Mouse (Mus musculus): ENCODE measurements around the gene Grik4. TPM values are rescaled to one million over a fixed set of nuclear protein-coding genes. Genes with fewer than 3 reads are reported as not detected.
A peak's percentile ranks its signal among the peaks of the same experiment; 100 is the strongest.

Gene Grik4
- polyA plus RNA-seq, 1 experiment from 2014 or later = 0.57 TPM

DNA sequence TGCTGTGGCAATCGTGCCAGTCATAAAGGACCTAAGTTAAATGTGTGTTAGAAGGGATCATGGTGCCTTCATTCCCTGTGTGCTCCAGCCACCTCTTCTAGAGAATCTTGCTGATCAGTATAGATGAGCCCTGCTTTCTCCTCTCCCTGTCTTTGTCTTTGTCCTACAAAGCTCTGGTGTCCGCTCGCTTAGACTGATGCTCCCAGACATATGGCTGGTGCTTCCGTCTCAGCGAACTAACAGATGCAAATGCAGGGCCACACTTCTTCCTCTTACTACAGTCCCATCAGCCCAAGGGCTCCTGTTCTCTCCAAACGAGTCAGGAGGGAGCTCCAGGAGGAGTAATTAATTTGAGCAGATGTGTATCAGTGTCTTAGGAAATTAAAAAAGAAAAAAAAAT, 71.4 kb downstream of the Grik4 start:
- Histone ChIP-seq H3K4me2 (ENCODE audit: low read depth, low read length) (no peak overlapping the region), H3K4me1 (ENCODE audit: control insufficient read depth, insufficient read depth, low read length) (0 out of 2 replicates have a peak, but pooled peaks cover 3% of the 10 kb centered on the region), H3K36me3 (ENCODE audit: control insufficient read depth, insufficient read depth, low read length) (no peaks in the 10 kb centered on the region), H3K9me3 (replicated peaks; ENCODE audit: control insufficient read depth, low read length) (no peaks in the 10 kb centered on the region), H3K9ac (ENCODE audit: low read length) (no peak overlapping the region), H3K4me3 (replicated peaks; ENCODE audit: low read length) (no peak overlapping the region), H3K27me3 (ENCODE audit: control insufficient read depth, insufficient read depth, low read length) (no peaks in the 10 kb centered on the region), H3K27ac (ENCODE audit: low read length) (no peak overlapping the region)
- ATAC-seq (ENCODE audit: insufficient read depth, low FRiP score) = no peak
- 81% methylated on average over 6 of the region's 6 CpGs for WGBS

DNA sequence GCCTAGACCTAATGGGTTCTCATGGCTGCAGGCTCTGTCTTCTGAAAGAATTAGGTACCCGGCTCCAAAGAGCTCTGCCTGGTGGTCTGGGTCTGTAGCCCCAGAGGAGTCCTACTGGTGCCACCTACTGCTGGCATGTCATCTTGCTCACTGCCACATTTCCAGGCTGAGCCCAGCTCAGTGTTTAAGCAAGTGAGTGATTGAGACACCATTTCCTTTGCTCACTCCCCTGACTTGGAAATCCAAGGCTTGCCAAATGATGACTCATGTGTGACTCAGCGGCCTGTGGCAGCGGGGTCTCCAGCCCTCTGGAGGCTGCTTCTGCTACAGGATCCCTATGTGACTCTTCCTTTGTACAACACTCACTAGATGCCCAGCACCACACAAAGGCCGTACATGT, 72.6 kb downstream of the Grik4 start:
- no peak for ATAC-seq (ENCODE audit: insufficient read depth, low FRiP score)
- no peaks in the 10 kb centered on the region for H3K27me3 ChIP-seq (ENCODE audit: control insufficient read depth, insufficient read depth, low read length)
- H3K4me1 ChIP-seq (ENCODE audit: control insufficient read depth, insufficient read depth, low read length) = 0 out of 2 replicates have a peak, but pooled peaks cover 3% of the 10 kb centered on the region
- no peak overlapping the region for H3K4me3 ChIP-seq (replicated peaks; ENCODE audit: low read length)
- no peaks in the 10 kb centered on the region for H3K36me3 ChIP-seq (ENCODE audit: control insufficient read depth, insufficient read depth, low read length)
- 71% methylated on average over 4 of the region's 4 CpGs for WGBS
- no peaks in the 10 kb centered on the region for H3K9me3 ChIP-seq (replicated peaks; ENCODE audit: control insufficient read depth, low read length)
- no peak overlapping the region for H3K27ac ChIP-seq (ENCODE audit: low read length)
- H3K4me2 ChIP-seq (ENCODE audit: low read depth, low read length) = no peak overlapping the region
- no peak overlapping the region for H3K9ac ChIP-seq (ENCODE audit: low read length)

DNA sequence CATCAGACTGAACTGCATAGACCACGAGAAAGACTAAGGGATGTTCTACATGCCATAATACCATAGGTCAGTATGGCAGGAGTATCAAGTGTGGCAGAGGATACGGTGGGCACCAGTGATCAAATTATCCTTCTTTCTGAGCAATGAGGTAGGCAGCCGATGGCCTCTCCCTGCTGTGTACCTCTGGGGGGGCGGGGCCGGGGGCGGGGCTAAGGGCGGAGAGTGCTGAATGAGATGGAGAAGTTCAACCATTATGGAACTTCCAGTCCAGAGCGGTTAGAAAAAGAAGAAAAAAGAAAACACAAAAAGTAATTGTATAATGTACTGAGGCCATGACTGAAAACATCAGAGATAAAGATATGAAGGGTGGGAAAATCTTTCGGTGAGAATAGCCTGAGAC, 74.0 kb downstream of the Grik4 start:
- Histone ChIP-seq H3K27ac (ENCODE audit: low read length) (no peak overlapping the region), H3K9me3 (replicated peaks; ENCODE audit: control insufficient read depth, low read length) (no peaks in the 10 kb centered on the region), H3K4me3 (replicated peaks; ENCODE audit: low read length) (no peak overlapping the region), H3K4me2 (ENCODE audit: low read depth, low read length) (no peak overlapping the region), H3K36me3 (ENCODE audit: control insufficient read depth, insufficient read depth, low read length) (no peaks in the 10 kb centered on the region), H3K27me3 (ENCODE audit: control insufficient read depth, insufficient read depth, low read length) (no peaks in the 10 kb centered on the region), H3K9ac (ENCODE audit: low read length) (no peak overlapping the region), H3K4me1 (ENCODE audit: control insufficient read depth, insufficient read depth, low read length) (peaks cover 13% of the 10 kb centered on the region)
- 46% methylated on average over 9 of the region's 9 CpGs for WGBS
- no peak for ATAC-seq (ENCODE audit: insufficient read depth, low FRiP score)

DNA sequence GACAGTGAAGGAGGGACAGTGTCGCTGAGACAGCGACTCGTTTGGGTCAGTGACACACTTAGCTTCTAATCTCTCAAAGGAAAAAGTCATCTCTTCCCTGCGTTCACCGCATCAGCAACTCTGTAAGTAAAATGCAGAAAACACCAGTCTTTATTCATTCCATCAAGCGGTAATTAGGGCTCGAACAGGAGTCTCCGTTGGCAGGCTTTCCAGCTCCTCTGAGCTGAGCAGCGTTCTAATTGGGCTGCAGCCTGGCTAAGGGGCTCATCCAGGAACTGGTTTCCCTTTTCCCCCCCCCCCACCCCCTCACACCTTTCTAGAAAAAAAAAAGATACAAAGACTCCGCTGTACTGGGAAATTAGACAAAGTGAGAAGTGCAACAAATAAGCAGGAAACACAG, 75.8 kb downstream of the Grik4 start:
- Histone ChIP-seq H3K4me2 (ENCODE audit: low read depth, low read length) (no peak overlapping the region), H3K36me3 (ENCODE audit: control insufficient read depth, insufficient read depth, low read length) (no peaks in the 10 kb centered on the region), H3K4me1 (ENCODE audit: control insufficient read depth, insufficient read depth, low read length) (peaks cover 21% of the 10 kb centered on the region), H3K9me3 (replicated peaks; ENCODE audit: control insufficient read depth, low read length) (no peaks in the 10 kb centered on the region), H3K9ac (ENCODE audit: low read length) (no peak overlapping the region), H3K4me3 (replicated peaks; ENCODE audit: low read length) (no peak overlapping the region), H3K27me3 (ENCODE audit: control insufficient read depth, insufficient read depth, low read length) (no peaks in the 10 kb centered on the region), H3K27ac (ENCODE audit: low read length) (no peak overlapping the region)
- ATAC-seq (ENCODE audit: insufficient read depth, low FRiP score) = no peak
- WGBS = 66% methylated on average over 10 of the region's 10 CpGs

DNA sequence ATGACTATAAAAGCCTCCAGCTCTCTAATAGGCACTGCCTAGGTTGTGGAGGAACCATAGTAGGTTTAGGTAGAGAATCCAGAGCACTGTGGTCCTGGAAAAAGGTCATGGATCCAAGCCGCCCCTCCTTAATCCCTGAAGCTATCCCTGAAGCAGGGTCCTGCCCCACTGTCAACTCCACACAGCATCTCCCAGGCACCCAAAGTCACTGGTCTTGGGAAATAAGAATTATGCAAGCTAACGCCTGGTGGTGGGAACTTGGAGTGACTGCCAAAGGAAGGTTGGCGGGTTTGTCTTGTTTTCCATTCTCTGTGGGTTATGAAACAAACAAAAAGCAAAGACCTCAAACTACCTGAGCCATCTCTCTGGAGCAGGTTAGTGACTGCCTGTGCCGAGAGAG, 77.6 kb downstream of the Grik4 start:
- no peak overlapping the region for H3K27ac ChIP-seq (ENCODE audit: low read length)
- no peaks in the 10 kb centered on the region for H3K36me3 ChIP-seq (ENCODE audit: control insufficient read depth, insufficient read depth, low read length)
- WGBS = 89% methylated on average over 4 of the region's 4 CpGs
- peaks cover 21% of the 10 kb centered on the region for H3K4me1 ChIP-seq (ENCODE audit: control insufficient read depth, insufficient read depth, low read length)
- H3K9ac ChIP-seq (ENCODE audit: low read length) = no peak overlapping the region
- no peak overlapping the region for H3K4me2 ChIP-seq (ENCODE audit: low read depth, low read length)
- no peaks in the 10 kb centered on the region for H3K27me3 ChIP-seq (ENCODE audit: control insufficient read depth, insufficient read depth, low read length)
- no peak overlapping the region for H3K4me3 ChIP-seq (replicated peaks; ENCODE audit: low read length)
- ATAC-seq (ENCODE audit: insufficient read depth, low FRiP score) = no peak
- no peaks in the 10 kb centered on the region for H3K9me3 ChIP-seq (replicated peaks; ENCODE audit: control insufficient read depth, low read length)

DNA sequence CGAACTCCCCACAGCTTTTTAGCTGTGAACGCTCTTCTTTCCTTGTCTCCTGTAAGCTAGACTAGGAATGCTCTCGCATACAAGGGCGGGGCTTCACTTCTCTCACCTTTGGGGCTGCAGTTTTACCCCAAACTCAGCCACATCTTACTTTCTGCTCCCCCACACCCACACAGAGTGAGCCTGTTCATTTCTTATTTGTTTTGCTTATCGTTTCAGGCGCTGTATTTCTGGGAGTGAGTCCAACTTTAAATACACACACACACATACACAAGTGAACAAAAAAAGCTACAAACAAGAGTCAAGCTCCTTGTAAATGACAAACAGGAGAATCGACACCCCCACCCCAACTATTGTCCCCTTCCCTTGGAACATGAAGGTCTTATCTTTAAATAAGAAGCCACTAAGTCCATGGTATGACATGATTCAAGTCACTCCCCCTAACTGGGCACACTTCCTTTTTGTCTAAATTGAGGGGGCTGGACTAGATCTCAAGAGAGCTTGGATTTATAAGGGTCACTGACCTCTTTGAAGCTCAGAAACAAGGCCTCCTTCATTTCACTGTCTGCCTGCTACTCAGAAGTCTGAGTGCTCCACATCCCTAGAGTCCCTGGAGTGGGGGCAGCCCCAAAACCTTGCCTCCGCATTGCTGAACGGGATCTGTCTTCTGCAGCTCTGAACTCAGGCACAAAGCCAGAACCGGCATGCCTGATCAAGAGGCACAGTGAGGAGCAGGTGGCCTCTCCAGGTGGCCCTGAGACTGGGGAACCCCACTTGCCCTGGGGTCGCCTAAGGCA, 79.1 kb downstream of the Grik4 start:
- Histone ChIP-seq H3K4me1 (ENCODE audit: control insufficient read depth, insufficient read depth, low read length) (peaks cover 26% of the 10 kb centered on the region), H3K4me3 (replicated peaks; ENCODE audit: low read length) (no peak overlapping the region), H3K36me3 (ENCODE audit: control insufficient read depth, insufficient read depth, low read length) (no peaks in the 10 kb centered on the region), H3K9ac (ENCODE audit: low read length) (no peak overlapping the region), H3K27me3 (ENCODE audit: control insufficient read depth, insufficient read depth, low read length) (no peaks in the 10 kb centered on the region), H3K4me2 (ENCODE audit: low read depth, low read length) (0 out of 2 replicates have a peak overlapping the region, but pooled peaks have one; percentile 19), H3K9me3 (replicated peaks; ENCODE audit: control insufficient read depth, low read length) (no peaks in the 10 kb centered on the region), H3K27ac (ENCODE audit: low read length) (peak overlapping the region; percentile 81)
- ATAC-seq (ENCODE audit: insufficient read depth, low FRiP score) = peak; percentile 79; the same call in 1 of the 2 replicates
- WGBS = 33% methylated on average over 11 of the region's 11 CpGs

DNA sequence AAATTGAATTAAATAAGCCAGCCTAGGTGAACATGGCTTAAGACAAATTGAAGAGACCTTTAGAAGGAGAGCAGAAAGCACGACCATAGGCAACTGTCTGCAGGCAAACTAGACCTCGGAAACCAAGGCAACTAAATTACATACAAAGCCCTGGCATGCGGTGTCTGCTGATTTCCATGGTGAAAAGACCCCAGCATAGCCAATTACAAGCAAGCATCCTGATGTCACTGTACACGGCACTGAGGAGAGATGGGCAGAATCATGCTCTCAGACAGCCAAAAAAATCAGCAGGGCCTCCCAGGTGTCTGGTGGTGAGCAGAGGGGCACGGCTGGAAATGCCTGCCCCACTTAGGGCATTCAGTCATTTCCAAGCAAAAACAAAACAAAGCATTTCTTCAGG, 80.9 kb downstream of the Grik4 start:
- Histone ChIP-seq H3K9ac (ENCODE audit: low read length) (no peak overlapping the region), H3K4me1 (ENCODE audit: control insufficient read depth, insufficient read depth, low read length) (peaks cover 23% of the 10 kb centered on the region), H3K4me2 (ENCODE audit: low read depth, low read length) (no peak overlapping the region), H3K27me3 (ENCODE audit: control insufficient read depth, insufficient read depth, low read length) (no peaks in the 10 kb centered on the region), H3K9me3 (replicated peaks; ENCODE audit: control insufficient read depth, low read length) (no peaks in the 10 kb centered on the region), H3K4me3 (replicated peaks; ENCODE audit: low read length) (no peak overlapping the region), H3K27ac (ENCODE audit: low read length) (no peak overlapping the region), H3K36me3 (ENCODE audit: control insufficient read depth, insufficient read depth, low read length) (no peaks in the 10 kb centered on the region)
- 62% methylated on average over 5 of the region's 5 CpGs for WGBS
- ATAC-seq (ENCODE audit: insufficient read depth, low FRiP score) = no peak

DNA sequence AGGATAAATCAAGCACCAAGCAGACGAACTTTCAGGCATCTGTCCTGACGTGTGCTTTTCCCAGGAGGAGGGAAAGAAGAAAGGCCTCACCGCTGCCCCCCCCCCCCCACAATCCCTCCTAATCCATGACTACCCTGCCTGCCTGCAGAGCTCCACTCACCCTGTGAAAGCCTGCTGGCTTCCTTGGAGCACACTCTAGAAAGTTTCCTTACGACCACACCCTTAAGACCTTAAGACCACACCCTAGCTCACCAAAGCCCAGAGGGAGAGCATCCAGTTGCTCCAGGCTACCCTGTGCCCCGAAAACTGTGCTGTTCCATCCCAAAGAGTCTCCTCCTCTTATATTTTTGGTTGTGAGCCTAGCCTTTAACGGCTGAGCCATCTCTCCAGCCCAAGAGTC, 82.6 kb downstream of the Grik4 start:
- no peaks in the 10 kb centered on the region for H3K36me3 ChIP-seq (ENCODE audit: control insufficient read depth, insufficient read depth, low read length)
- H3K27ac ChIP-seq (ENCODE audit: low read length) = no peak overlapping the region
- no peak overlapping the region for H3K4me3 ChIP-seq (replicated peaks; ENCODE audit: low read length)
- ATAC-seq (ENCODE audit: insufficient read depth, low FRiP score) = no peak
- H3K4me1 ChIP-seq (ENCODE audit: control insufficient read depth, insufficient read depth, low read length) = peaks cover 23% of the 10 kb centered on the region
- H3K9ac ChIP-seq (ENCODE audit: low read length) = no peak overlapping the region
- H3K9me3 ChIP-seq (replicated peaks; ENCODE audit: control insufficient read depth, low read length) = no peaks in the 10 kb centered on the region
- WGBS = 61% methylated on average over 5 of the region's 6 CpGs
- H3K27me3 ChIP-seq (ENCODE audit: control insufficient read depth, insufficient read depth, low read length) = no peaks in the 10 kb centered on the region
- H3K4me2 ChIP-seq (ENCODE audit: low read depth, low read length) = no peak overlapping the region

DNA sequence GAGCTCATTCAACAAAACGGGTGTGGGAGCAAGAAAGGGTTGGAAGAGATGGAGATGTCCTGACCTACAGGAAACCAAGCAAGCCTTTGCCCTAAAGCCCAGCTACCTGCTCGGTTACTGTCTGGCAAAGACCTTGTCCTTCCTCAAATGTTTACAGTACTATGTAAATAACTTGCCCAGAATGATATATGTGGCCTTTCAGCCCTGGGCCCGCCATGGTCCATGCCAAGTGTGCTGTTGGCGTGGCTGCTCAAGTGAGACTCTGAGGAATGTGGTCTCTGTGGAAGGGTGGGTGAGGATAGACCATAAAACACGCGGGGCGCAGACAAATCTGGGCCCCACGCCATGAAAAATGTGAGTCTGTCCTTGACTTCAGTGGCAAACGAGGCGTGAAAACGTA, 83.1 kb downstream of the Grik4 start:
- H3K27ac ChIP-seq (ENCODE audit: low read length) = no peak overlapping the region
- H3K9me3 ChIP-seq (replicated peaks; ENCODE audit: control insufficient read depth, low read length) = no peaks in the 10 kb centered on the region
- ATAC-seq (ENCODE audit: insufficient read depth, low FRiP score) = peak; percentile 70
- H3K27me3 ChIP-seq (ENCODE audit: control insufficient read depth, insufficient read depth, low read length) = no peaks in the 10 kb centered on the region
- WGBS = 51% methylated on average over 11 of the region's 11 CpGs
- H3K9ac ChIP-seq (ENCODE audit: low read length) = no peak overlapping the region
- peaks cover 23% of the 10 kb centered on the region for H3K4me1 ChIP-seq (ENCODE audit: control insufficient read depth, insufficient read depth, low read length)
- H3K4me3 ChIP-seq (replicated peaks; ENCODE audit: low read length) = no peak overlapping the region
- H3K36me3 ChIP-seq (ENCODE audit: control insufficient read depth, insufficient read depth, low read length) = no peaks in the 10 kb centered on the region
- H3K4me2 ChIP-seq (ENCODE audit: low read depth, low read length) = no peak overlapping the region
